Mouse (Mus musculus) liver, adult 2 months (tissue): Measurements from ENCODE around the gene Chga. TPM values are rescaled to one million over a fixed set of nuclear protein-coding genes. Genes with fewer than 3 reads are reported as not detected.

Experiments
- DNase-seq: peaks from one replicate; pipeline ENCODE4 v3.0.0-alpha.2; 2011; ENCODE audit warnings: low read depth, low spot score; ENCODE audit errors: extremely low read depth
- H3K27ac ChIP-seq: fragments of 200-500 bp; replicated peaks from 2 replicates; pipeline ENCODE4 v1.5.1; 2012; ENCODE audit warnings: low read depth, mild to moderate bottlenecking, control low read depth, inconsistent platforms, low read length; ENCODE audit not compliant: insufficient read depth
- H3K27me3 ChIP-seq: fragments of 200-500 bp; 2 replicates; pipeline ENCODE4 v1.6.1; 2012; ENCODE audit warnings: mild to moderate bottlenecking, moderate library complexity, low read length, inconsistent platforms; ENCODE audit not compliant: control insufficient read depth, insufficient read depth
- H3K36me3 ChIP-seq: fragments of 200-500 bp; 2 replicates; pipeline ENCODE4 v1.6.1; 2012; ENCODE audit warnings: low read length, inconsistent platforms; ENCODE audit not compliant: control insufficient read depth, insufficient read depth
- H3K4me1 ChIP-seq: fragments of 200-500 bp; 2 replicates; pipeline ENCODE4 v1.6.1; 2011; ENCODE audit warnings: low read length; ENCODE audit not compliant: control insufficient read depth, insufficient read depth
- H3K4me3 ChIP-seq: fragments of 200-500 bp; 2 replicates; pipeline ENCODE4 v1.5.1; 2011; ENCODE audit warnings: low read depth, mild to moderate bottlenecking, control low read depth, low read length, moderate library complexity; ENCODE audit not compliant: insufficient read depth
- H3K79me2 ChIP-seq: fragments of 200-500 bp; 2 replicates; pipeline ENCODE4 v1.6.1; 2012; ENCODE audit warnings: inconsistent platforms, mild to moderate bottlenecking, low read length, moderate library complexity; ENCODE audit not compliant: control insufficient read depth, insufficient read depth
- H3K9ac ChIP-seq: fragments of 200-500 bp; 2 replicates; pipeline ENCODE4 v1.6.1; 2012; ENCODE audit warnings: low read depth, mild to moderate bottlenecking, control low read depth, inconsistent platforms, low read length
- CTCF ChIP-seq: fragments of 200-500 bp; IDR thresholded peaks from 2 replicates; pipeline ENCODE4 v1.5.1; 2011; ENCODE audit warnings: low read depth, low read length, control low read depth
- POLR2A ChIP-seq: fragments of 200-500 bp; IDR thresholded peaks from 2 replicates; pipeline ENCODE4 v1.6.1; 2011; ENCODE audit warnings: low read length, control low read depth; ENCODE audit not compliant: insufficient read depth; ENCODE audit errors: extremely low read depth
- WGBS: fragments of 180-500 bp; shearing (Covaris S2); methylation state at CpG from one replicate; pipeline ENCODE4 v1.1.7; 2018; 5-methylcytosine and 5-hydroxymethylcytosine counted together
- polyA plus RNA-seq: library from polyadenylated mRNA; depleted of rRNA; stranded (reverse); fragments of >200 nt; gene quantifications from 2 replicates; pipeline ENCODE4 v1.2.3, GENCODE M21; 2012; rRNA removed
- total RNA-seq: library from RNA; depleted of rRNA; stranded (reverse); fragments of >200 nt; gene quantifications from 2 replicates; pipeline ENCODE4 v1.2.3, GENCODE M21; 2014; rRNA removed

Chga gene
- total and polyA plus RNA-seq, 2 experiments, result not detected

DNA sequence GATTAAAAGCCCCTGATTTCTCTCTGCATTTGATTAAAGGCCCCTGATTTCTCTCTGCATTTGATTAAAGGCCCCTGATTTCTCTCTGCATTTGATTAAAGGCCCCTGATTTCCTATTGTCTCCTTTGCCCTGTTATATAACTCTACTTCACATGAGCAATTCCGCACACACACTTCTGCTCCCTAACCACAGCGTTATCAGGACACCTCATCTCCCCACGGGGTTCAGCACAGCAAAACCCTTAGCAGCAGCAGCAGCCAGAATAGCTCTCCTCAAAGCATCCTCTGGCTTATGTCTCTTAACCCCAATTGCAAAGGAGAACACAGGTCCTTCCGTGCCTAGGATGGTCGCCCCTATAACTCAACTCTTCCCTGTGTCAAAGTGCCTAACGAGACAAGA is 50.8 kb downstream of the Chga start:
- peaks cover 3% of the 10 kb centered on the region; the same call in 1 of the 2 replicates for H3K36me3 ChIP-seq
- H3K4me1 ChIP-seq, result no peaks in the 10 kb centered on the region
- no peak overlapping the region for H3K27ac ChIP-seq
- 91% methylated on average over 6 of the region's 6 CpGs for WGBS
- no peaks in the 10 kb centered on the region for H3K27me3 ChIP-seq
- H3K4me3 ChIP-seq, result no peak overlapping the region
- H3K79me2 ChIP-seq, result 0 out of 2 replicates have a peak, but pooled peaks cover 2% of the 10 kb centered on the region
- H3K9ac ChIP-seq, result no peak overlapping the region
- TF ChIP-seq POLR2A (no peak), CTCF (no peak)
- DNase-seq, result no peak

DNA sequence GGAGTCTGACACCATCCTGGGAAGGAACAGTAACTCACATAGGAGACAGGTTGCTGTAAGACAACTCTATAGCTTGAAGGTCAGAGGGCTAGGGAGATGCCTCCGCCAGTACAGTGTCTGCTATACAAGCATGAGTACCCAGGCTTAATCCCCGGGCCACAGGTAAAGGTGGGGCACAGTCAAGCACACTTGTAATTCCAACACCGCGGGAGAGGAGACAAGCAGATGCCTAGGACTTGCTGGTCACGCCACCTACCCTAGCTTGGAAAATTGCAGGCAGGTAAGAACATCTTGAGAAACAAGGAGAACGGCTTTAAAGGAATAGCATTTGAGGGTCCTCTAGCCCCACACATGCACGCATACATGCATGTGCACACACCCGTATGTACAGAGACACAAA is 52.3 kb downstream of the Chga start:
- Histone ChIP-seq H3K79me2 (0 out of 2 replicates have a peak, but pooled peaks cover 2% of the 10 kb centered on the region), H3K4me1 (no peaks in the 10 kb centered on the region), H3K4me3 (no peak overlapping the region), H3K27me3 (no peaks in the 10 kb centered on the region), H3K9ac (no peak overlapping the region), H3K27ac (no peak overlapping the region), H3K36me3 (peaks cover 3% of the 10 kb centered on the region; the same call in 1 of the 2 replicates)
- DNase-seq, result no peak
- WGBS, result 96% methylated on average over 8 of the region's 8 CpGs
- TF ChIP-seq POLR2A, result no peak
- no peak for TF ChIP-seq CTCF

DNA sequence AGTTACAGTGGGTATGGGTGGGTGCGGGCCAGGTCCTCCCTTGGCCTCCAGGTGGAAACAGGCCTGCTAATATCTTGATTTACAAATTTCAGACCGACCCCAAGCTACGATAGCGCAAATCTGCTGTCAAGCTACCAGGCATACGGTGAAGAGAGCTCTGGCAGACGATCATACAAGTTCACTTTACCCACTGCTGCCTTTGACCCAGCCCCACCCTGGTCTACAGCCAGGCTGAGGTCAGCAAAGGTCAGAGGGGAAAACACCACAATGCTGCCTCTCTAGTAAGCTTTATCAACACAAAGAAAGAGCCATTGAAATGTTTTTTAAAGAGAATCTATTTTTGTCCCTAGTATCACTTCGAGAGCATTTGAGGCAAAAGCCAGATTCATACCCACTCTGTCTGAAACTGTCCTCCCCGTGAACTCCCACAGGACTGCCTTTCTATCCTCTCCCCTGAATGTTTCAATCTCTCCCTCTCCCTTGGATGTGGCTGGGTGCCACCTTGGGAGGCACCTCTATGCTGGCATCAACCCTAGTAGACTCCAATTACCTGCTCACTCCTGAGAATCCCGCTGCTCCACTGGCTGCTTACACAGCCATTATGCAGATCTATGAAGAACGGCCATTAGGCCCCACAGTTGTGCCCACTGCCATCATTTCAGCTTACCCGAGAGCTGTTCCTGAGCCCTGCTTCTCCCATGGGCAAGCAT is 53.2 kb downstream of the Chga start:
- no peak for TF ChIP-seq CTCF
- no peak for TF ChIP-seq POLR2A
- H3K9ac ChIP-seq, result no peak overlapping the region
- no peak overlapping the region for H3K4me3 ChIP-seq
- H3K27me3 ChIP-seq, result no peaks in the 10 kb centered on the region
- no peak overlapping the region for H3K27ac ChIP-seq
- no peaks in the 10 kb centered on the region for H3K4me1 ChIP-seq
- DNase-seq, result no peak
- H3K79me2 ChIP-seq, result 0 out of 2 replicates have a peak, but pooled peaks cover 2% of the 10 kb centered on the region
- 61% methylated on average over 11 of the region's 11 CpGs for WGBS
- peaks cover 3% of the 10 kb centered on the region; the same call in 1 of the 2 replicates for H3K36me3 ChIP-seq

DNA sequence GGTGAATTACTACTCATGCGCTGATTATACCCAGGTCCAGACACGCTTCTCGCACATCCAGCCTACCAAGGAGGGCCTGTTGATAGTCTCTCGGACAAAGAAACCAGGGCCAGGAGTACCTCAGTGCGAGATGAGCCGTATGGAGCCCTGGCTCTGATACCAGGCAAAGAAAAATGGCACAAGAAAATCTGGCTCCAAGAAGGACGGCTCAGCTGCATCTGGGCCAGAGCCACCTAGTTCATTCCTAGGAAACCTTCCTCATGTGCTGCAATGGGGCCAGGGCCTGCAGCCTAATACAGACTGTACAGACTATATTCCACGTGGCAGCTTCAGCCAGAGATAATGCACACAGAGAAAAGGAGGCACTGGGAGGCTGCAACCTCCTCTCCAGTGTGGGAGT is 56.2 kb downstream of the Chga start:
- Histone ChIP-seq H3K4me1 (no peaks in the 10 kb centered on the region), H3K79me2 (no peaks in the 10 kb centered on the region; the same call in 1 of the 2 replicates), H3K27me3 (no peaks in the 10 kb centered on the region), H3K27ac (no peak overlapping the region), H3K4me3 (no peak overlapping the region), H3K9ac (no peak overlapping the region), H3K36me3 (no peaks in the 10 kb centered on the region)
- no peak for DNase-seq
- WGBS, result 93% methylated on average over 8 of the region's 8 CpGs
- TF ChIP-seq CTCF (no peak), POLR2A (no peak)

DNA sequence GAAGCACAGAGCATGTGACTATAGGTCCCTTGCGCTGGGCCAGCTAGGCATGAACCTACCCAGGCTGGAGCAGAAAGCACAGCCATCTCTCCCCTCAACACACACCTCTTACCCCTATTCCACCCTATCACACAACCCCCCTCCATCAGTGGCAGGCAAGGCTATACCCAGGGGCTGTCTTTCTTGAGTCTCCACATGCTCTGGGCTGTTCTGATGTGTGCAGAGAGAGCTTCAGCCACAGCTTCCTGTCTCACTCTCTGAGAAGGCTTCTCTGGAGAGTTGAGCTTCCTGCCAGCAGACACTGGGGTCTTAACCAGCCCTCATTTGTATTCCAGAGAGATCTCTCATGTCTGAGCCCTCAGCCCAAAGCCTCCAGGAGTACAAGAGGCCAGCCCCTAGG is 57.7 kb downstream of the Chga start:
- Histone ChIP-seq H3K27ac (no peak overlapping the region), H3K4me1 (no peaks in the 10 kb centered on the region), H3K79me2 (no peaks in the 10 kb centered on the region; the same call in 1 of the 2 replicates), H3K36me3 (no peaks in the 10 kb centered on the region), H3K27me3 (no peaks in the 10 kb centered on the region), H3K9ac (no peak overlapping the region), H3K4me3 (no peak overlapping the region)
- TF ChIP-seq POLR2A (no peak), CTCF (no peak)
- WGBS, result 92% methylated on average over 1 of the region's 1 CpGs
- no peak for DNase-seq

GRCm38 (mm10) chr12:102613411-102613810 is 58.6 kb downstream of the Chga start:
- Histone ChIP-seq H3K27ac (no peak overlapping the region), H3K27me3 (no peaks in the 10 kb centered on the region), H3K36me3 (no peaks in the 10 kb centered on the region), H3K79me2 (no peaks in the 10 kb centered on the region; the same call in 1 of the 2 replicates), H3K4me1 (no peaks in the 10 kb centered on the region), H3K4me3 (no peak overlapping the region), H3K9ac (no peak overlapping the region)
- 94% methylated on average over 4 of the region's 4 CpGs for WGBS
- no peak for TF ChIP-seq POLR2A
- TF ChIP-seq CTCF, result no peak
- DNase-seq, result no peak

Other genes starting within 250 kb of the Chga start
- 59.6 and 60.6 TPM in 2 replicates for gene Lgmn, start 115.2 kb upstream of the Chga start, total RNA-seq
- 33.5 and 48.5 TPM in 2 replicates for gene Lgmn, start 115.2 kb upstream of the Chga start, polyA plus RNA-seq
- gene Golga5, start 85.8 kb upstream of the Chga start, total RNA-seq, result 16.6 and 18.6 TPM in 2 replicates
- gene Golga5, start 85.8 kb upstream of the Chga start, polyA plus RNA-seq, result 6.8 and 7.8 TPM in 2 replicates
- gene Itpk1, start 150.0 kb downstream of the Chga start, total RNA-seq, result 7.9 and 8.3 TPM in 2 replicates
- gene Itpk1, start 150.0 kb downstream of the Chga start, polyA plus RNA-seq, result 21.0 and 22.8 TPM in 2 replicates
- gene Moap1, start 188.7 kb downstream of the Chga start, total RNA-seq, result 0.54 and 1.0 TPM in 2 replicates
- gene Moap1, start 188.7 kb downstream of the Chga start, polyA plus RNA-seq, result 0.15 and 0.37 TPM in 2 replicates
- 1.8 and 2.0 TPM in 2 replicates for gene Tmem251, start 188.8 kb downstream of the Chga start, total RNA-seq
- gene Tmem251, start 188.8 kb downstream of the Chga start, polyA plus RNA-seq, result 1.2 and 1.6 TPM in 2 replicates
- gene Gm28051, start 202.8 kb downstream of the Chga start, total RNA-seq, result not detected in 2 replicates
- gene Gm28051, start 202.8 kb downstream of the Chga start, polyA plus RNA-seq, result not detected in 2 replicates
- 5.0 and 5.6 TPM in 2 replicates for gene Gon7, start 202.8 kb downstream of the Chga start, total RNA-seq
- gene Gon7, start 202.8 kb downstream of the Chga start, polyA plus RNA-seq, result 11.3 and 11.5 TPM in 2 replicates
- gene Ubr7, start 203.0 kb downstream of the Chga start, total RNA-seq, result 15.1 and 15.3 TPM in 2 replicates
- 6.0 and 6.5 TPM in 2 replicates for gene Ubr7, start 203.0 kb downstream of the Chga start, polyA plus RNA-seq
- 1.5 and 1.8 TPM in 2 replicates for gene Gm20604, start 203.7 kb downstream of the Chga start, total RNA-seq
- 0.94 and 1.1 TPM in 2 replicates for gene Gm20604, start 203.7 kb downstream of the Chga start, polyA plus RNA-seq